ENCODE assay signal across 24 mouse cellular contexts in genomic region chr14:110043211-110043610, GRCm38 (mm10).
A peak's percentile ranks its signal among the peaks of the same experiment; 100 is the strongest.
DNase-seq lines count a peak whose midpoint lies in the region; ATAC-seq lines count a peak whose summit lies in the region.
"Had no signal": no experiment of that assay in that cellular context is flagged by ENCODE, and none has a peak within 500 bp of the region (broad histone marks: within the 10 kb centered on the region; RNA-seq: fewer than 3 reads in every experiment).

No protein-coding gene starts in this region.

- H3K36me3 ChIP-seq in midbrain, embryonic 11.5 days (ENCODE audit: control insufficient read depth, insufficient read depth, low read length): no peaks in the 10 kb centered on the region
- H3K36me3 ChIP-seq in midbrain, embryonic 14.5 days (ENCODE audit: control insufficient read depth, insufficient read depth, low read length): no peaks in the 10 kb centered on the region
- H3K36me3 ChIP-seq: G1E had no signal

- DNase-seq in heart, adult 11 months: peak; percentile 70
- no peak for DNase-seq in heart, adult 9 months (ENCODE audit: low spot score in 2 of 2)
- DNase-seq in midbrain, embryonic 11.5 days (ENCODE audit: low spot score, missing footprints): peak; percentile 65
- no peak for DNase-seq in midbrain, embryonic 14.5 days
- DNase-seq in A20 (ENCODE audit: low read depth, low spot score): peak; percentile 21
- DNase-seq in brain, adult 2 months (ENCODE audit: low read depth, low spot score): peak; percentile 0
- DNase-seq: adrenal gland, adult 2 months; adrenal gland, adult 8-10 months; adrenal gland, postnatal 10 days; adrenal gland, postnatal 14 days; adrenal gland, postnatal 25 days; adrenal gland, postnatal 36 days; B cell, adult 2 months; cerebellum, adult 11 months; cerebellum, adult 11-12 months; cerebellum, adult 18-20 months; cerebellum, adult 2 months had no signal

- no peak overlapping the region for H3K9ac ChIP-seq in midbrain, embryonic 11.5 days (ENCODE audit: low read length)
- no peak overlapping the region for H3K9ac ChIP-seq in midbrain, embryonic 14.5 days (replicated peaks; ENCODE audit: low read length)

- H3K4me1 ChIP-seq in midbrain, embryonic 11.5 days (ENCODE audit: control insufficient read depth, insufficient read depth, low read length): no peaks in the 10 kb centered on the region
- no peaks in the 10 kb centered on the region for H3K4me1 ChIP-seq in midbrain, embryonic 14.5 days (ENCODE audit: control insufficient read depth, insufficient read depth, low read length)

- H3K4me3 ChIP-seq in midbrain, embryonic 11.5 days (ENCODE audit: low read depth, low read length): no peak overlapping the region
- H3K4me3 ChIP-seq in midbrain, embryonic 14.5 days (replicated peaks; ENCODE audit: low read depth, low read length): no peak overlapping the region

- H3K9me3 ChIP-seq in midbrain, embryonic 11.5 days (ENCODE audit: control insufficient read depth, low read length): no peaks in the 10 kb centered on the region
- no peaks in the 10 kb centered on the region for H3K9me3 ChIP-seq in midbrain, embryonic 14.5 days (ENCODE audit: control insufficient read depth, low read length)

- H3K27me3 ChIP-seq in midbrain, embryonic 11.5 days (ENCODE audit: control insufficient read depth, insufficient read depth, low read length): no peaks in the 10 kb centered on the region
- H3K27me3 ChIP-seq in midbrain, embryonic 14.5 days (ENCODE audit: control insufficient read depth, insufficient read depth, low read length): no peaks in the 10 kb centered on the region
- H3K27me3 ChIP-seq: CH12.LX, Patski had no signal

- H3K27ac ChIP-seq in midbrain, embryonic 11.5 days (ENCODE audit: low read depth, low read length): no peak overlapping the region
- H3K27ac ChIP-seq in midbrain, embryonic 14.5 days (replicated peaks; ENCODE audit: low read depth, low read length): no peak overlapping the region

- no peak overlapping the region for H3K4me2 ChIP-seq in midbrain, embryonic 11.5 days
- H3K4me2 ChIP-seq in midbrain, embryonic 14.5 days (ENCODE audit: low read length): no peak overlapping the region

- no peak for ATAC-seq in midbrain, embryonic 11.5 days (ENCODE audit: low FRiP score)
- ATAC-seq in midbrain, embryonic 14.5 days (ENCODE audit: low FRiP score, low TSS enrichment): no peak
- no peak for ATAC-seq in megakaryocyte progenitor cell, adult 5-6 weeks (replicated peaks; ENCODE audit: poor library complexity)
- ATAC-seq in granulocyte monocyte progenitor cell, adult 5-6 weeks (replicated peaks; ENCODE audit: poor library complexity, severe bottlenecking): no peak
- ATAC-seq: activated CD4-positive, CD25-positive, alpha-beta regulatory T cell, adult 4 months; CD4-positive, CD25-positive, alpha-beta regulatory T cell, adult 4 months; Patski had no signal

Comparison
In these comparisons a context has a peak if more than half of its experiments do, and no peak if none do; other contexts are left out.
1. DNase-seq: peak in heart, adult 11 months (single experiment), midbrain, embryonic 11.5 days (single experiment), A20 (single experiment) and brain, adult 2 months (single experiment); none in heart, adult 9 months (0 of 2) and midbrain, embryonic 14.5 days (single experiment).